Mouse (Mus musculus) gastrocnemius, adult 2 months (tissue): ENCODE measurements around the gene Sptbn2. TPM values are rescaled to one million over a fixed set of nuclear protein-coding genes. Genes with fewer than 3 reads are reported as not detected.

Experiments used
- DNase-seq: peaks from one replicate; pipeline ENCODE4 v3.0.0; 2022
- H3K27ac ChIP-seq: fragments of 200-600 bp; 2 replicates; pipeline ENCODE4 v1.8.1; 2022; ENCODE audit warnings: mild to moderate bottlenecking
- H3K4me3 ChIP-seq: fragments of 200-600 bp; 2 replicates; pipeline ENCODE4 v1.8.1; 2022; ENCODE audit warnings: mild to moderate bottlenecking, moderate library complexity
- CTCF ChIP-seq: fragments of 200-600 bp; IDR thresholded peaks from 2 replicates; pipeline ENCODE4 v1.8.1; 2022; ENCODE audit warnings: antibody characterized with exemption, mild to moderate bottlenecking, moderate library complexity
- intact Hi-C: fragments of 180-260 bp; cut with DNase I; formaldehyde crosslinking; loops from one replicate; pipeline ENCODE4 v1.15.1; 2025
- total RNA-seq, 2 experiments: library from RNA; stranded (reverse); gene quantifications; 2 replicates each; pipeline ENCODE4 v1.2.3; 2021

Sptbn2 gene
- total RNA-seq, 2 experiments from 2014 or later, result 0.03 TPM; not detected in 1

GRCm38 (mm10) chr19:4797846-4798245 is 86.9 kb downstream of the Sptbn2 start:
- DNase-seq, result no peak
- TF ChIP-seq CTCF, result no peak
- Histone ChIP-seq H3K27ac (no peak overlapping the region), H3K4me3 (no peak overlapping the region)
- intact Hi-C loops, result no loop called here

- no peak for DNase-seq
- Histone ChIP-seq H3K27ac (no peak overlapping the region), H3K4me3 (no peak overlapping the region)
- intact Hi-C loops, result no loop called here
- TF ChIP-seq CTCF, result no peak
Observed at GRCm38 (mm10) chr19:4799083-4799482, 88.1 kb downstream of the Sptbn2 start.

Other genes starting within 250 kb of the Sptbn2 start
- 1 to 10 TPM; 6.8 to 7.6 TPM for gene Syt12, start 233.7 kb upstream of the Sptbn2 start, total RNA-seq
- gene 2010003K11Rik, start 212.6 kb upstream of the Sptbn2 start, total RNA-seq, result not detected
- 100 to 1,000 TPM in 1 of 2 experiments, 10 to 100 TPM in 1; 94.6 to 119 TPM for gene Pcx, start 200.7 kb upstream of the Sptbn2 start, total RNA-seq
- gene Lrfn4, start 95.5 kb upstream of the Sptbn2 start, total RNA-seq, result 1 to 10 TPM; 1.5 to 1.6 TPM
- 1 to 10 TPM; 5.1 to 5.9 TPM for gene Rce1, start 85.5 kb upstream of the Sptbn2 start, total RNA-seq
- under 1 TPM in 1 of 2 experiments, not detected in 1; 0.11 TPM for gene Gm960, start 12.5 kb upstream of the Sptbn2 start, total RNA-seq
- gene Rbm4b, start 45.3 kb downstream of the Sptbn2 start, total RNA-seq, result 1 to 10 TPM; 2.1 to 2.7 TPM
- 10 to 100 TPM; 32.1 to 35.5 TPM for gene Rbm4, start 82.7 kb downstream of the Sptbn2 start, total RNA-seq
- 10 to 100 TPM; 11.3 to 14.0 TPM for gene Gm21992, start 100.4 kb downstream of the Sptbn2 start, total RNA-seq
- gene Rbm14, start 100.5 kb downstream of the Sptbn2 start, total RNA-seq, result 10 to 100 TPM; 10.4 to 13.6 TPM
- 10 to 100 TPM; 17.4 to 24.8 TPM for gene Ccs, start 128.2 kb downstream of the Sptbn2 start, total RNA-seq
- gene Ccdc87, start 128.2 kb downstream of the Sptbn2 start, total RNA-seq, result not detected
- gene Ctsf, start 144.0 kb downstream of the Sptbn2 start, total RNA-seq, result 10 to 100 TPM; 24.8 to 41.9 TPM
- gene Actn3, start 166.7 kb downstream of the Sptbn2 start, total RNA-seq, result over 10,000 TPM in 1 of 2 experiments, 1,000 to 10,000 TPM in 1; 5,071 to 10,315 TPM
- gene Zdhhc24, start 167.5 kb downstream of the Sptbn2 start, total RNA-seq, result 1 to 10 TPM; 2.0 to 2.6 TPM
- gene Bbs1, start 195.5 kb downstream of the Sptbn2 start, total RNA-seq, result 1 to 10 TPM; 1.5 to 2.1 TPM
- gene Dpp3, start 217.1 kb downstream of the Sptbn2 start, total RNA-seq, result 10 to 100 TPM; 11.2 to 16.6 TPM
- gene Peli3, start 232.0 kb downstream of the Sptbn2 start, total RNA-seq, result 1 to 10 TPM; 1.5 to 2.1 TPM